Mouse (Mus musculus): ENCODE data around the gene Mapk3. TPM values are rescaled to one million over a fixed set of nuclear protein-coding genes. Genes with fewer than 3 reads are reported as not detected.
A peak's percentile ranks its signal among the peaks of the same experiment; 100 is the strongest.

The Mapk3 gene
- total and polyA plus RNA-seq, 2 experiments = 10.4 to 70.7 TPM

GRCm38 (mm10) chr7:126740132-126740735 is 19.2 kb upstream of the Mapk3 start:
- no peak for DNase-seq (ENCODE audit: extremely low read depth, low read depth, low spot score)
- TF ChIP-seq CTCF (IDR thresholded peaks at IDR 0.05; ENCODE audit: low read depth, low read length) (no peak), POLR2A (IDR thresholded peaks at IDR 0.05; ENCODE audit: extremely low read depth, insufficient read depth, low read length) (no peak)
- Histone ChIP-seq H3K4me1 (ENCODE audit: control insufficient read depth, insufficient read depth, low read length) (no peaks in the 10 kb centered on the region; the same call in 1 of the 2 replicates), H3K36me3 (ENCODE audit: control insufficient read depth, insufficient read depth, low read length) (no peaks in the 10 kb centered on the region), H3K79me2 (ENCODE audit: control insufficient read depth, insufficient read depth, low read length) (no peaks in the 10 kb centered on the region), H3K27me3 (ENCODE audit: control insufficient read depth, insufficient read depth, low read length) (no peaks in the 10 kb centered on the region), H3K4me3 (ENCODE audit: insufficient read depth, low read depth, low read length) (no peak overlapping the region), H3K27ac (replicated peaks; ENCODE audit: insufficient read depth, low read depth, low read length) (no peak overlapping the region), H3K9ac (ENCODE audit: low read depth, low read length) (no peak overlapping the region)
- WGBS = 79% methylated on average over 13 of the region's 13 CpGs

- Histone ChIP-seq H3K36me3 (ENCODE audit: control insufficient read depth, insufficient read depth, low read length) (no peaks in the 10 kb centered on the region), H3K27me3 (ENCODE audit: control insufficient read depth, insufficient read depth, low read length) (no peaks in the 10 kb centered on the region), H3K4me1 (ENCODE audit: control insufficient read depth, insufficient read depth, low read length) (peaks cover 2% of the 10 kb centered on the region), H3K27ac (replicated peaks; ENCODE audit: insufficient read depth, low read depth, low read length) (no peak overlapping the region), H3K4me3 (ENCODE audit: insufficient read depth, low read depth, low read length) (no peak overlapping the region), H3K9ac (ENCODE audit: low read depth, low read length) (no peak overlapping the region), H3K79me2 (ENCODE audit: control insufficient read depth, insufficient read depth, low read length) (no peaks in the 10 kb centered on the region)
- no peak for TF ChIP-seq POLR2A (IDR thresholded peaks at IDR 0.05; ENCODE audit: extremely low read depth, insufficient read depth, low read length)
- TF ChIP-seq CTCF (IDR thresholded peaks at IDR 0.05; ENCODE audit: low read depth, low read length) = no peak
- no peak for DNase-seq (ENCODE audit: extremely low read depth, low read depth, low spot score)
- 81% methylated on average over 5 of the region's 5 CpGs for WGBS
These were observed 18.4 kb upstream of the Mapk3 start for GRCm38 (mm10) chr7:126740977-126741376.

- Histone ChIP-seq H3K4me1 (ENCODE audit: control insufficient read depth, insufficient read depth, low read length) (peaks cover 4% of the 10 kb centered on the region), H3K9ac (ENCODE audit: low read depth, low read length) (no peak overlapping the region), H3K36me3 (ENCODE audit: control insufficient read depth, insufficient read depth, low read length) (no peaks in the 10 kb centered on the region), H3K79me2 (ENCODE audit: control insufficient read depth, insufficient read depth, low read length) (no peaks in the 10 kb centered on the region), H3K27ac (replicated peaks; ENCODE audit: insufficient read depth, low read depth, low read length) (no peak overlapping the region), H3K4me3 (ENCODE audit: insufficient read depth, low read depth, low read length) (no peak overlapping the region), H3K27me3 (ENCODE audit: control insufficient read depth, insufficient read depth, low read length) (no peaks in the 10 kb centered on the region)
- DNase-seq (ENCODE audit: extremely low read depth, low read depth, low spot score) = no peak
- WGBS = 92% methylated on average over 5 of the region's 5 CpGs
- no peak for TF ChIP-seq POLR2A (IDR thresholded peaks at IDR 0.05; ENCODE audit: extremely low read depth, insufficient read depth, low read length)
- TF ChIP-seq CTCF (IDR thresholded peaks at IDR 0.05; ENCODE audit: low read depth, low read length) = no peak
These were observed 17.9 kb upstream of the Mapk3 start for GRCm38 (mm10) chr7:126741452-126741851.

- TF ChIP-seq CTCF (IDR thresholded peaks at IDR 0.05; ENCODE audit: low read depth, low read length) (no peak), POLR2A (IDR thresholded peaks at IDR 0.05; ENCODE audit: extremely low read depth, insufficient read depth, low read length) (no peak)
- Histone ChIP-seq H3K4me3 (ENCODE audit: insufficient read depth, low read depth, low read length) (no peak overlapping the region), H3K4me1 (ENCODE audit: control insufficient read depth, insufficient read depth, low read length) (peaks cover 4% of the 10 kb centered on the region), H3K27ac (replicated peaks; ENCODE audit: insufficient read depth, low read depth, low read length) (no peak overlapping the region), H3K36me3 (ENCODE audit: control insufficient read depth, insufficient read depth, low read length) (no peaks in the 10 kb centered on the region), H3K27me3 (ENCODE audit: control insufficient read depth, insufficient read depth, low read length) (no peaks in the 10 kb centered on the region), H3K9ac (ENCODE audit: low read depth, low read length) (no peak overlapping the region), H3K79me2 (ENCODE audit: control insufficient read depth, insufficient read depth, low read length) (no peaks in the 10 kb centered on the region)
- no peak for DNase-seq (ENCODE audit: extremely low read depth, low read depth, low spot score)
- WGBS = 93% methylated on average over 13 of the region's 13 CpGs
These were observed 17.4 kb upstream of the Mapk3 start for GRCm38 (mm10) chr7:126741964-126742482.

DNA sequence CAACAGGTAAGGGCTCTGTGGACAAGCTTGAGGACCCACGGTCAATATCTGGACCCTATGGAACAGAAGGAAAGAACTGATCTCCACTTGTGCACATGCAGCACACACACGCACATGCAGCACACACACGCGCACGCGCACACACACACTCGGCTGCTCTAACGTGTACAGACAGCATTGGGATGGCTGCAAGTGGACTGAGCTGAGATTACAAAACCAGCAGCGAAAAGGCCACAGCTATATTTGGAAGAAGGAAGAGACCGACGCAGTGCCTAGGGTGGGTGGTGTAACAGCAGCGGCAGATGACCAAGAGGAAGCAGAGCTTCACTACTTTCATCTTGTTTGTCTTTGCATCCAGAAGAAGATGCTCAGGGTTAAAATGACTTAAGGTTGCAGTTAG is 13.3 kb upstream of the Mapk3 start:
- H3K36me3 ChIP-seq (ENCODE audit: control insufficient read depth, insufficient read depth, low read length) = no peaks in the 10 kb centered on the region
- DNase-seq (ENCODE audit: extremely low read depth, low read depth, low spot score) = peak; percentile 65
- no peaks in the 10 kb centered on the region for H3K79me2 ChIP-seq (ENCODE audit: control insufficient read depth, insufficient read depth, low read length)
- peak overlapping the region; percentile 19 for H3K4me3 ChIP-seq (ENCODE audit: insufficient read depth, low read depth, low read length)
- 27% methylated on average over 12 of the region's 12 CpGs for WGBS
- H3K27ac ChIP-seq (replicated peaks; ENCODE audit: insufficient read depth, low read depth, low read length) = peak overlapping the region; percentile 54
- H3K4me1 ChIP-seq (ENCODE audit: control insufficient read depth, insufficient read depth, low read length) = peaks cover 8% of the 10 kb centered on the region
- TF ChIP-seq CTCF (IDR thresholded peaks at IDR 0.05; ENCODE audit: low read depth, low read length) = no peak
- TF ChIP-seq POLR2A (IDR thresholded peaks at IDR 0.05; ENCODE audit: extremely low read depth, insufficient read depth, low read length) = no peak
- peak overlapping the region; percentile 2; the same call in 1 of the 2 replicates for H3K9ac ChIP-seq (ENCODE audit: low read depth, low read length)
- H3K27me3 ChIP-seq (ENCODE audit: control insufficient read depth, insufficient read depth, low read length) = no peaks in the 10 kb centered on the region

DNA sequence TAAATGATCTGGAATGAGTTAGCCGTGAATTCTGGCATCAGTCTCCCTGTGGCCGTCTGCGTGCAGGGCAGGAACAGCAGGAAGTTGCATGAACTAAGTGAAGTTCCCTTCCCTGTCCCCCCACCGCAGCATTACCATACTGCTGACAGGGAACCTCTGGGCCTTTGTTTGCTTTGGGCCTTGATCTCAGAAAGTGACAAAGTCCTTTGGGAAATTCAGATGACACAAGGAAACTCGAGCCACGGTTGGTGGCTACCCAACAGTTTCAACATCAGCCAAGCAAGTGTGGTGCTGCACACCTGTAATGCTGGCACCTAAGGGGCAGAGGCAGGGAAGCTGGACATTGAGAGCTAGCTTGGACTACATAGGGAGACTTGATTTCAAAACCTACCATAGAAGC is 12.6 kb upstream of the Mapk3 start:
- H3K4me1 ChIP-seq (ENCODE audit: control insufficient read depth, insufficient read depth, low read length) = peaks cover 8% of the 10 kb centered on the region
- no peak for TF ChIP-seq POLR2A (IDR thresholded peaks at IDR 0.05; ENCODE audit: extremely low read depth, insufficient read depth, low read length)
- TF ChIP-seq CTCF (IDR thresholded peaks at IDR 0.05; ENCODE audit: low read depth, low read length) = no peak
- H3K79me2 ChIP-seq (ENCODE audit: control insufficient read depth, insufficient read depth, low read length) = no peaks in the 10 kb centered on the region
- H3K4me3 ChIP-seq (ENCODE audit: insufficient read depth, low read depth, low read length) = peak overlapping the region; percentile 19; the same call in 1 of the 2 replicates
- H3K27ac ChIP-seq (replicated peaks; ENCODE audit: insufficient read depth, low read depth, low read length) = peak overlapping the region; percentile 54
- H3K9ac ChIP-seq (ENCODE audit: low read depth, low read length) = peak overlapping the region; percentile 46
- 3% methylated on average over 6 of the region's 6 CpGs for WGBS
- H3K27me3 ChIP-seq (ENCODE audit: control insufficient read depth, insufficient read depth, low read length) = no peaks in the 10 kb centered on the region
- peak; percentile 97 for DNase-seq (ENCODE audit: extremely low read depth, low read depth, low spot score)
- no peaks in the 10 kb centered on the region for H3K36me3 ChIP-seq (ENCODE audit: control insufficient read depth, insufficient read depth, low read length)
